ENCODE assay signal across 9 mouse cellular contexts in the genomic region with DNA sequence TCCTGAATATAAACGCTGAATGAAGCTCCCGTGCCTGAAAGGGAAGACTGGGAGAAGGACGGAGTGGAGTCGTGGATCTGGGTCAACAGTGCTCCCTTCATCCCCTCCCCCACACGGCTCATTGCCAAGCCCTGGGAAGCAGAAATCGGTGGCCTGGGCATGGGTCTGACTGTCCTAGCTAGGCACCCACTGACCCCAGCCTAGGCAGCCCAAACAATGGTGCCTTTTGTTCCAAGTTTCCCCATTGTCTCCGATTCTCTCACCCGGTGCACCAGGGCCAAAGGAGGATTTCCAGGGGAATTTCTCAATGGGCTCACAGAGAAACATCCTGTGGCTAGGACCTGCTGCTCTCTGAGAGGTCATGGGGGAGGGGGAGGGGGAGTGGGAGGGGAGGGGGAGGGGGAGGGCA. TPM values are rescaled to one million over a fixed set of nuclear protein-coding genes. Genes with fewer than 3 reads are reported as not detected.
DNase-seq lines count a peak whose midpoint lies in the region; ATAC-seq and TF ChIP-seq lines count a peak whose summit lies in the region.
"Had no signal": no experiment of that assay in that cellular context is flagged by ENCODE, and none has a peak within 500 bp of the region (broad histone marks: within the 10 kb centered on the region; RNA-seq: fewer than 3 reads in every experiment).

No protein-coding gene starts in this region.

- 17% methylated on average over 8 of the region's 8 CpGs for WGBS in kidney, embryonic 16.5 days
- WGBS in forebrain, postnatal 0 days: 2% methylated on average over 8 of the region's 8 CpGs
- WGBS in neural tube, embryonic 13.5 days: 2% methylated on average over 8 of the region's 8 CpGs

- no peak overlapping the region for H3K9ac ChIP-seq in kidney, embryonic 16.5 days (replicated peaks; ENCODE audit: low read length)
- H3K9ac ChIP-seq in forebrain, postnatal 0 days: no peak overlapping the region
- 0 out of 2 replicates have a peak overlapping the region, but pooled peaks have one; percentile 2 for H3K9ac ChIP-seq in neural tube, embryonic 13.5 days

- no peak overlapping the region for H3K27ac ChIP-seq in kidney, embryonic 16.5 days (ENCODE audit: low read length)
- H3K27ac ChIP-seq in forebrain, postnatal 0 days (ENCODE audit: low read depth, low read length): no peak overlapping the region
- H3K27ac ChIP-seq in neural tube, embryonic 13.5 days (replicated peaks): peak overlapping the region; percentile 62

- peak; percentile 57 for DNase-seq in kidney, adult 11 months
- DNase-seq in brain, adult 2 months (ENCODE audit: low read depth, low spot score): peak; percentile 83
- no peak for DNase-seq in forebrain, postnatal 0 days
- peak; percentile 79 to 83 for DNase-seq in kidney, postnatal 25 days
- DNase-seq in urinary bladder, adult 18-20 months (ENCODE audit: low spot score in 2 of 2): no peak

- H3K4me2 ChIP-seq in kidney, embryonic 16.5 days (replicated peaks; ENCODE audit: low read depth, low read length): no peak overlapping the region
- H3K4me2 ChIP-seq in forebrain, postnatal 0 days (ENCODE audit: low read depth): no peak overlapping the region
- no peak overlapping the region for H3K4me2 ChIP-seq in neural tube, embryonic 13.5 days

- H3K4me1 ChIP-seq in kidney, embryonic 16.5 days (ENCODE audit: insufficient read depth, low read length): peaks cover 49% of the 10 kb centered on the region
- H3K4me1 ChIP-seq in forebrain, postnatal 0 days (ENCODE audit: insufficient read depth): peaks cover 3% of the 10 kb centered on the region; the same call in 1 of the 2 replicates
- peaks cover 90% of the 10 kb centered on the region for H3K4me1 ChIP-seq in neural tube, embryonic 13.5 days (replicated peaks)

- ATAC-seq in kidney, embryonic 16.5 days (ENCODE audit: low FRiP score, low TSS enrichment): no peak
- peak; percentile 14; the same call in 1 of the 2 replicates for ATAC-seq in forebrain, postnatal 0 days
- ATAC-seq in neural tube, embryonic 13.5 days (ENCODE audit: low read depth): peak; percentile 33
- no peak for ATAC-seq in inflammation-experienced regulatory T-cells, adult 6 months
- ATAC-seq: Patski had no signal

- no peaks in the 10 kb centered on the region for H3K27me3 ChIP-seq in kidney, embryonic 16.5 days (ENCODE audit: insufficient read depth, low read length)
- H3K27me3 ChIP-seq in forebrain, postnatal 0 days (ENCODE audit: insufficient read depth, low read length): no peaks in the 10 kb centered on the region
- H3K27me3 ChIP-seq in neural tube, embryonic 13.5 days: no peaks in the 10 kb centered on the region
- H3K27me3 ChIP-seq: Patski had no signal

- no peak for TF ChIP-seq CTCF in forebrain, postnatal 0 days (IDR thresholded peaks at IDR 0.05; ENCODE audit: low read depth)

- no peaks in the 10 kb centered on the region for H3K9me3 ChIP-seq in kidney, embryonic 16.5 days (ENCODE audit: low read length)
- no peaks in the 10 kb centered on the region for H3K9me3 ChIP-seq in forebrain, postnatal 0 days (ENCODE audit: low read length)
- no peaks in the 10 kb centered on the region for H3K9me3 ChIP-seq in neural tube, embryonic 13.5 days

- H3K4me3 ChIP-seq in kidney, embryonic 16.5 days (ENCODE audit: low read length): no peak overlapping the region
- no peak overlapping the region for H3K4me3 ChIP-seq in forebrain, postnatal 0 days (ENCODE audit: low read depth, low read length)
- H3K4me3 ChIP-seq in neural tube, embryonic 13.5 days: no peak overlapping the region

- H3K36me3 ChIP-seq in kidney, embryonic 16.5 days (ENCODE audit: insufficient read depth, low read length): no peaks in the 10 kb centered on the region
- H3K36me3 ChIP-seq in forebrain, postnatal 0 days (ENCODE audit: insufficient read depth): no peaks in the 10 kb centered on the region
- no peaks in the 10 kb centered on the region for H3K36me3 ChIP-seq in neural tube, embryonic 13.5 days

RNA-seq across cellular contexts. Expression of a gene that starts 19.7 kb away (rescaled TPM):
- polyA plus RNA-seq in kidney, embryonic 16.5 days (2015; fragmentation: Nextera tagmentation; extraction: Ambion mirVana): 5.3 and 6.8 TPM in 2 replicates
- total RNA-seq in forebrain, postnatal 0 days (2014; rRNA removed): 66.1 and 68.0 TPM in 2 replicates
- polyA plus RNA-seq in forebrain, postnatal 0 days (2015; fragmentation: Nextera tagmentation; extraction: Ambion mirVana): 15.5 and 16.2 TPM in 2 replicates
- polyA plus RNA-seq in neural tube, embryonic 13.5 days (2015; fragmentation: Nextera tagmentation; extraction: Ambion mirVana): 14.5 and 15.8 TPM in 2 replicates
- under 1 TPM; 0.21 to 0.33 (median 0.28) TPM for polyA plus RNA-seq in inflammation-experienced regulatory T-cells, adult 6 months (2017; shearing (Covaris generic))

RNA-seq across cellular contexts. Expression of a gene that starts 50.6 kb away (rescaled TPM):
- polyA plus RNA-seq in kidney, embryonic 16.5 days (2015; fragmentation: Nextera tagmentation; extraction: Ambion mirVana): 0.80 and 0.81 TPM in 2 replicates
- 3.9 and 5.2 TPM in 2 replicates for total RNA-seq in forebrain, postnatal 0 days (2014; rRNA removed)
- polyA plus RNA-seq in forebrain, postnatal 0 days (2015; fragmentation: Nextera tagmentation; extraction: Ambion mirVana): 1.1 and 1.5 TPM in 2 replicates
- polyA plus RNA-seq in neural tube, embryonic 13.5 days (2015; fragmentation: Nextera tagmentation; extraction: Ambion mirVana): 1.6 TPM in 2 replicates
- not detected for polyA plus RNA-seq in inflammation-experienced regulatory T-cells, adult 6 months (2017; shearing (Covaris generic))

Comparison
In these comparisons a context has a peak if more than half of its experiments do, and no peak if none do; other contexts are left out.
1. DNase-seq: peak in kidney, adult 11 months (single experiment), brain, adult 2 months (single experiment) and kidney, postnatal 25 days (2 of 2); none in forebrain, postnatal 0 days (single experiment) and urinary bladder, adult 18-20 months (0 of 2).
2. ATAC-seq: peak in forebrain, postnatal 0 days (single experiment) and neural tube, embryonic 13.5 days (single experiment); none in kidney, embryonic 16.5 days (single experiment) and inflammation-experienced regulatory T-cells, adult 6 months (single experiment).